Mouse (Mus musculus) left cerebral cortex, adult 8-10 months (tissue): ENCODE measurements around the gene Gm45213. TPM values are rescaled to one million over a fixed set of nuclear protein-coding genes. Genes with fewer than 3 reads are reported as not detected.
A peak's percentile ranks its signal among the peaks of the same experiment; 100 is the strongest.
"Not testable (repeated sequence)": the region's sequence is repeated elsewhere in the genome, so short reads cannot be mapped to it uniquely, and the experiment has no call there.

Experiments
- DNase-seq, 2 experiments: peaks; one replicate each; pipeline ENCODE4 v3.0.0; 2022; ENCODE audit warnings: low spot score in 2 of 2
- total RNA-seq, 4 experiments: library from RNA; stranded (reverse); gene quantifications; 2 replicates each; pipeline ENCODE4 v1.2.4; 2022

The Gm45213 gene
- total RNA-seq, 4 experiments from 2014 or later = not detected

- DNase-seq = no peak
These were observed 5.2 kb downstream of the Gm45213 start for GRCm38 (mm10) chr7:66048446-66049230.

- DNase-seq = no peak
These were observed 10.6 kb downstream of the Gm45213 start for GRCm38 (mm10) chr7:66053946-66054483.

GRCm38 (mm10) chr7:66055356-66055755, 12.0 kb downstream of the Gm45213 start:
- not testable (repeated sequence) for DNase-seq

- DNase-seq = no peak
These were observed 15.3 kb downstream of the Gm45213 start, which contains the start of gene Snrpa1 for GRCm38 (mm10) chr7:66058703-66059102. Snrpa1 (plus strand) TSS chr7:66059003.

- peak; percentile 62 to 77 for DNase-seq
These were observed 16.9 kb downstream of the Gm45213 start for GRCm38 (mm10) chr7:66060066-66060956.

- no peak for DNase-seq
These were observed 17.7 kb downstream of the Gm45213 start for GRCm38 (mm10) chr7:66061057-66061456.

- no peak for DNase-seq
These were observed 33.0 kb downstream of the Gm45213 start for GRCm38 (mm10) chr7:66076411-66076810.

GRCm38 (mm10) chr7:66079364-66080230, 36.2 kb downstream of the Gm45213 start, which contains the start of gene Selenos:
Selenos (plus strand) TSS chr7:66079649.
- DNase-seq = peak; percentile 85 to 97

GRCm38 (mm10) chr7:66080231-66080613, 36.8 kb downstream of the Gm45213 start:
- DNase-seq = no peak

- DNase-seq = no peak
These were observed 40.4 kb downstream of the Gm45213 start for GRCm38 (mm10) chr7:66083757-66084156.

GRCm38 (mm10) chr7:66084546-66084945, 41.1 kb downstream of the Gm45213 start:
- no peak for DNase-seq

GRCm38 (mm10) chr7:66087652-66088051, 44.2 kb downstream of the Gm45213 start:
- DNase-seq = peak in 1 of 2 experiments; percentile 64

- DNase-seq = peak in 1 of 2 experiments; percentile 50
These were observed 44.7 kb downstream of the Gm45213 start for GRCm38 (mm10) chr7:66088077-66088476.

- DNase-seq = no peak
These were observed 47.3 kb downstream of the Gm45213 start for GRCm38 (mm10) chr7:66090676-66091190.

GRCm38 (mm10) chr7:66091553-66091952, 48.2 kb downstream of the Gm45213 start:
- DNase-seq = no peak

GRCm38 (mm10) chr7:66092656-66093055, 49.3 kb downstream of the Gm45213 start:
- DNase-seq = no peak

GRCm38 (mm10) chr7:66094141-66094540, 50.7 kb downstream of the Gm45213 start:
- DNase-seq = no peak

GRCm38 (mm10) chr7:66098803-66099202, 55.4 kb downstream of the Gm45213 start:
- DNase-seq = no peak

- no peak for DNase-seq
These were observed 58.5 kb downstream of the Gm45213 start for GRCm38 (mm10) chr7:66101866-66102265.

- no peak for DNase-seq
These were observed 61.1 kb downstream of the Gm45213 start for GRCm38 (mm10) chr7:66104531-66104930.

- no peak for DNase-seq
These were observed 62.4 kb downstream of the Gm45213 start for GRCm38 (mm10) chr7:66105771-66106170.
